Mouse (Mus musculus) G1E (cell line): ENCODE data around the gene Scai. TPM values are rescaled to one million over a fixed set of nuclear protein-coding genes. Genes with fewer than 3 reads are reported as not detected.

ENCODE experiments used
- ATAC-seq: 2 replicates; pipeline ENCODE4 v1.8.0; 2016; ENCODE audit warnings: mild to moderate bottlenecking; ENCODE audit not compliant: insufficient number of reproducible peaks, poor library complexity, low FRiP score, severe bottlenecking; ENCODE audit errors: extremely low read depth
- DNase-seq: peaks from one replicate; pipeline ENCODE4 v3.0.0; 2012; ENCODE audit warnings: low spot score
- H3K27me3 ChIP-seq: 2 replicates; pipeline ENCODE4 v1.6.1; 2012; ENCODE audit warnings: mild to moderate bottlenecking, low read length, inconsistent platforms; ENCODE audit not compliant: insufficient read depth
- H3K36me3 ChIP-seq: replicated peaks from 2 replicates; pipeline ENCODE3; 2012; ENCODE audit warnings: mild to moderate bottlenecking, inconsistent platforms
- H3K4me1 ChIP-seq: 2 replicates; pipeline ENCODE4 v1.6.1; 2012; ENCODE audit warnings: low read depth, low read length, inconsistent platforms, mixed read lengths; ENCODE audit not compliant: insufficient read depth
- H3K4me3 ChIP-seq: 2 replicates; pipeline ENCODE4 v1.5.1; 2012; ENCODE audit warnings: low read depth, mild to moderate bottlenecking, inconsistent platforms, low read length, moderate library complexity, mixed read lengths
- H3K9me3 ChIP-seq: replicated peaks from 2 replicates; pipeline ENCODE4 v1.6.1; 2012; ENCODE audit warnings: inconsistent platforms
- CTCF ChIP-seq: IDR thresholded peaks from 2 replicates; pipeline ENCODE4 v1.5.1; 2012; ENCODE audit warnings: low read depth, low read length, inconsistent platforms, mixed read lengths
- GATA1 ChIP-seq: IDR thresholded peaks from 2 replicates; pipeline ENCODE4 v1.6.1; 2012; ENCODE audit warnings: borderline replicate concordance, low read length, inconsistent platforms, mixed read lengths
- GATA2 ChIP-seq: IDR thresholded peaks from 2 replicates; pipeline ENCODE4 v1.6.1; 2012; ENCODE audit warnings: low read depth, low read length, inconsistent platforms, borderline replicate concordance
- POLR2AphosphoS5 ChIP-seq: IDR thresholded peaks from 2 replicates; pipeline ENCODE4 v1.6.1; 2012; ENCODE audit warnings: low read depth, low read length, inconsistent platforms; ENCODE audit not compliant: insufficient replicate concordance
- TAL1 ChIP-seq: conservative IDR thresholded peaks from 2 replicates; pipeline ENCODE4 v1.6.1; 2012; ENCODE audit warnings: low read depth, low read length, inconsistent platforms, mixed read lengths
- polyA plus RNA-seq: library from polyadenylated mRNA; stranded (reverse); fragments of >175 nt; gene quantifications from 2 replicates; pipeline ENCODE4 v1.2.3, GENCODE M21; 2012
- total RNA-seq, 2 experiments: library from RNA; stranded (forward) in 1 of 2; stranded (reverse) in 1 of 2; fragments of 200-1000 nt in 1 of 2; fragments of >200 nt in 1 of 2; fragmentation: Nextera tagmentation in 1 of 2; gene quantifications; 2 replicates each; pipeline ENCODE4 v1.2.3; 2014 to 2017

The Scai gene
- total and polyA plus RNA-seq, 3 experiments = 9.3 to 35.4 (median 28.6) TPM

DNA sequence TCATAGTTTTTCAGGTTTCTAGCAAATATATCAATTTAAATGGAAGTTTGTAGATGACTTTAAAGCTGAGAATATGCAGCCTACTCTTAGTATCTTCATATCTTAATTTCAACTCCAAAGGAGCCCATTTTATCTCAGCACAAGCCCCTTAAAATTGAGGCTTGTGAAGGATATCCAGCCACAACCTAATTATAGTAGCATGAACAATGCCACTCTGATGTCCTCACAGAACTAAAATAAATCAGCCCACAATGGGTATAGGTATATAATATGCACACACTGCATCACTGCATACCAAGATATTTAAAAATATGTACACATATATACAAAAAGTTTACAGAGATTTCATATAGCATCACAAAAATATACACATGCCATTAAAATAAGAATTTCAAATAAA, 119.9 kb downstream of the Scai start:
- no peak for DNase-seq
- no peaks in the 10 kb centered on the region for H3K27me3 ChIP-seq
- TF ChIP-seq GATA1 (no peak), CTCF (no peak), POLR2AphosphoS5 (no peak), GATA2 (no peak), TAL1 (no peak)
- H3K4me3 ChIP-seq = no peak overlapping the region
- peaks cover 4% of the 10 kb centered on the region; the same call in 1 of the 2 replicates for H3K4me1 ChIP-seq
- peaks cover 2% of the 10 kb centered on the region for H3K36me3 ChIP-seq
- H3K9me3 ChIP-seq = no peaks in the 10 kb centered on the region
- no peak for ATAC-seq

DNA sequence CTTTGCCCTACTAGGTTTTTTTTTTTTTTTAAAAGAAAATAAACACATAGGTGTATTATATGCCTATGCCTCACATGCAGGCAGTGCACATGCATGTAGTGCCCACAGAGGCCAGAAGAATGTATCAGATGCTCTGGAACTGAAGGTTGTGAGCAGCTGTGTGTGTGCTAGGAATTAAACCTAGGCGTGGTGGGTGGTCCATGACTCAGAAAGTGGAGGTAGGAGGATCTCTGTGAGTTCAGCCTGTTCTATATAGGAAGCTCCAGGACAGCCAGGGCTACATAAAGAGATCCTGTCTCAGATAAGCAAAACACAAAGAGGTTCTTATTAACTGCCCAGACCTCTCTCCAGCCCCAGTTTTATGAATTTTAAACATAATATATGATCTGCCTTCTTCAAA, 121.4 kb downstream of the Scai start:
- H3K36me3 ChIP-seq = peaks cover 2% of the 10 kb centered on the region
- TF ChIP-seq GATA1 (no peak), POLR2AphosphoS5 (no peak), GATA2 (no peak), CTCF (no peak), TAL1 (no peak)
- H3K27me3 ChIP-seq = no peaks in the 10 kb centered on the region
- DNase-seq (no peak), ATAC-seq (no peak)
- H3K4me1 ChIP-seq = peaks cover 9% of the 10 kb centered on the region
- H3K9me3 ChIP-seq = no peaks in the 10 kb centered on the region
- H3K4me3 ChIP-seq = no peak overlapping the region

DNA sequence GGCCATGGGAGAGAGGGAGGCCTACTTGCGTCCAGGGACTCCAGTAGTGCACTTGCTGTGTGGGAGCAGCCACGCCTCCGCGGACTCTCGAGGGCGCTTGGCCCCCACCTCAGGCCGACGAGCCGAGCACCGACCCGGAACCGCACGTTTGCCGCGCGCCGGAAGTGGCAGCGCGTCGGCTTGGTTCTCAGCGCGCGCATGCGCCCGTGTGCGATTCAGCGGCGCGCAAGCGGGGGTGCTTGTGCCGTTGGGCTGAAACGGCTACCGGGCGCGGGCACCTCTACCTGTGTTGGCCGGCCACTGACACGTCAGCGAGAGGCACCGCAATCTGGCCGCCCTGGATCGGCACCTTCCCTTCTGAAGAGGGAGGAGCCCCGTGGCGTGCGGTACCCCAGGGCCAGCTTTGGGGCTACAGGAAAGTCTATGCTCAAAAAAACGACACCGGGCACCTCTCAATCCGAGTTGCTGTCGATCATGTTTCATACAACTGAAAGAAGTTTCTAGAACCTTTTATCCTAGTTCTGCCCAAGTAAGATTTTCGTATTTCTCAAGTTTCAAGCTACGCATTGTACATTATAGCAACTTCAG, 125.0 kb downstream of the Scai start, which contains the start of gene Golga1:
Golga1 (minus strand) TSS at position 142 of the 588 bp plus-strand sequence.
- H3K27me3 ChIP-seq = no peaks in the 10 kb centered on the region
- peak within 1 kb of the TSS; percentile 91 for H3K4me3 ChIP-seq

DNA sequence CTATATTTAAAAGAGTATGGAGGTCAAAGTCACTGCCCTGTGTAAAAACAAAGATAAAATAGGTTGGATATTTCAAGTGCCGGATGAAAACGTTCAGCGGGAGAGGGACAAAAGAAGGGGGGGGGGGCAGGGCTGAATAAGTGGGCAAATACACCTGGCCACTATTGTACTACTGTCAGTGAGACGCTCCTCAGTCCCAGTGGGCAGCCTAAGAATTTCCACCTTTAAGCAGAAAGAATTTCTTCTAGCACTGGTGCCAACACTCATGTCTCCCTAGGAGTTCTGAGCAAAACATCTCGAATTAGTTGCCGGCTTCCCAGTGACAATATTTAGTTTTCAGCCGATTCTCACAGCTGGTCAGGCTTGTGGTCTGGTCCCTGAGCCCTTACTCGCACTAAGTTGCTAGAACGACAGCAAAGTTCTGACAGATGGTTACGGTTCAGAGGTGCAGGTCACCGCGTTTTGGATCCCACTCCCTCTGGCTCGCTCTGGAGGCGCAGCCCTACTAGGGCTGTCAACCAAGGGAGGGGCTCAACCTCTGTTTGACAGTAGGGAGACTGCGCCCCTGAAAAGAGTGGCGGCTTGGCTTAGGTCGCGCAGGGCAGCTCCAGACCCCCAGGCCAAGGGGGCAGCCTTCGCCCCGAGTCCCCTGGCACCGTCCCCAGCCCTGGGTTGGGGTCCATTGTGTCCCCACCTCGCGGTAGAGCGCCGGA, 125.7 kb downstream of the Scai start:
- peak; percentile 23; the same call in 1 of the 2 replicates for ATAC-seq
- Histone ChIP-seq H3K36me3 (peaks cover 29% of the 10 kb centered on the region), H3K9me3 (no peaks in the 10 kb centered on the region), H3K4me3 (peak overlapping the region; percentile 91), H3K27me3 (no peaks in the 10 kb centered on the region), H3K4me1 (peaks cover 11% of the 10 kb centered on the region)
- TF ChIP-seq CTCF (no peak), GATA1 (no peak), POLR2AphosphoS5 (no peak), GATA2 (no peak), TAL1 (no peak)
- DNase-seq = no peak

More for the DNA sequence above, 125.0 kb downstream of the Scai start, which contains the start of gene Golga1:
- Histone ChIP-seq H3K4me1 (peaks cover 11% of the 10 kb centered on the region), H3K36me3 (peaks cover 23% of the 10 kb centered on the region), H3K9me3 (no peaks in the 10 kb centered on the region)
- ATAC-seq (peak; percentile 93), DNase-seq (peak; percentile 89)
- TF ChIP-seq POLR2AphosphoS5 (no peak), GATA1 (no peak), CTCF (no peak), TAL1 (no peak), GATA2 (no peak)

DNA sequence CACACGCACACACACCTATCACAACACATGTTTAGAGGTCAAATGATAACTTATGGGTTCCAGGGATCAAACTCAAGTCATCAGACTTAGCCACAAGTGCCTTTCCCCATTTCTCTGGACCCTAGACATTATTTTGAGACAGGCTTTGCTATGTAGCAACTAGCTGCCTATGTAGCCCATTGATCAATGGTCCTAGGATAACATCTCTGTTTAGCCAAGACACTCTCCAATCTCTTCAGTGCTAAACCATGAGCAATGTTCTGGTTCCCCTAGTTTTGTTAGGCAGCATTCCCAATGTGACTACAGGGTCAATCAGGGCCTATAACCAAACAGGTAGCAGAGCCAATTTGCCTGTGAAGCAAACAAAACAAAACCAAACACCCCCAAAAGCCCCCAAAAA, 142.0 kb downstream of the Scai start:
- H3K36me3 ChIP-seq = peaks cover 80% of the 10 kb centered on the region
- H3K27me3 ChIP-seq = no peaks in the 10 kb centered on the region
- H3K9me3 ChIP-seq = no peaks in the 10 kb centered on the region
- no peak for TF ChIP-seq POLR2AphosphoS5
- TF ChIP-seq GATA2 = no peak
- no peak for TF ChIP-seq TAL1
- TF ChIP-seq GATA1 = no peak
- TF ChIP-seq CTCF = no peak
- H3K4me3 ChIP-seq = no peak overlapping the region
- DNase-seq (no peak), ATAC-seq (no peak)
- no peaks in the 10 kb centered on the region for H3K4me1 ChIP-seq

DNA sequence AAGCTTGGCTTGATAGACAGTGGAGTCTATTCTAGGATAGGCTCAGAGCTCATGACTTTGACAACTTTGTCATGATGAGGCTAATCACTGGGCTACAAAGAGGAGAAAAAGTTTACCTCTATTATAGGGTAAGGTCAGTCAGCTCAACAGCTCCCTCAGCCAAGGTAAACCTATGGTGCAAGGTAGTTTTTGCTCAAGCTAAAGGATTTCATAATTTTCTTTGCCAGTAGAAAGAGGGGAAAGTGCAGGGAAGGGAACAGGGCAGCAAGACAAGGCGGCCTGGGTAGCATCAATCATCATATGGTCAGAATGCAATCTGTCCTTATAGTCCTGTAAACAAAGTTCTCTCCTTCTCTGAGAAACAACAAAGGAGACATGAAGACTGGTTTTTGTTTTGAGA, 150.3 kb downstream of the Scai start:
- ATAC-seq (no peak), DNase-seq (no peak)
- H3K4me3 ChIP-seq = no peak overlapping the region
- no peaks in the 10 kb centered on the region for H3K9me3 ChIP-seq
- peaks cover 75% of the 10 kb centered on the region for H3K36me3 ChIP-seq
- TF ChIP-seq CTCF = no peak
- TF ChIP-seq GATA1 = no peak
- TF ChIP-seq POLR2AphosphoS5 = no peak
- no peak for TF ChIP-seq TAL1
- no peak for TF ChIP-seq GATA2
- H3K27me3 ChIP-seq = no peaks in the 10 kb centered on the region
- peaks cover 3% of the 10 kb centered on the region for H3K4me1 ChIP-seq
